Mouse (Mus musculus) liver, embryonic 14.5 days (tissue): ENCODE results near the gene Stx2. TPM values are rescaled to one million over a fixed set of nuclear protein-coding genes. Genes with fewer than 3 reads are reported as not detected.

ENCODE experiments used
- ATAC-seq: fragments of 200-750 bp; cut with Nextera tagmentation; 2 replicates; pipeline ENCODE4 v1.8.0; 2017; ENCODE audit warnings: moderate number of reproducible peaks, mild to moderate bottlenecking, moderate library complexity; ENCODE audit not compliant: insufficient read depth
- DNase-seq, 3 experiments: peaks; one replicate each; pipeline ENCODE4 v3.0.0-alpha.2; 2012 to 2013; ENCODE audit warnings: low read depth in 3 of 3, low spot score in 3 of 3
- H3K27ac ChIP-seq: fragments of 300-500 bp; sonication (generic); 2 replicates; pipeline ENCODE4 v1.5.1; 2014; ENCODE audit warnings: moderate library complexity, mild to moderate bottlenecking, control low read depth, inconsistent platforms
- H3K27me3 ChIP-seq: fragments of 300-500 bp; sonication (generic); 2 replicates; pipeline ENCODE4 v1.6.1; 2014; ENCODE audit warnings: mild to moderate bottlenecking, low read length, moderate library complexity; ENCODE audit not compliant: control insufficient read depth, insufficient read depth
- H3K36me3 ChIP-seq: fragments of 300-500 bp; sonication (generic); replicated peaks from 2 replicates; pipeline ENCODE4 v1.6.1; 2014; ENCODE audit warnings: low read depth; ENCODE audit not compliant: control insufficient read depth, insufficient read depth
- H3K4me1 ChIP-seq, 2 experiments: fragments of 200-500 bp in 1 of 2; fragments of 300-500 bp in 1 of 2; sonication (generic) in 1 of 2; replicated peaks; 2 replicates each; pipeline ENCODE4 v1.6.1; 2012 to 2014; ENCODE audit warnings: antibody characterized with exemption in 1 of 2, inconsistent platforms in 1 of 2, low read length in 1 of 2; ENCODE audit not compliant: control insufficient read depth in 2 of 2, insufficient read depth in 2 of 2
- H3K4me2 ChIP-seq: fragments of 300-500 bp; sonication (generic); 2 replicates; pipeline ENCODE4 v1.6.1; 2014; ENCODE audit warnings: low read depth, mild to moderate bottlenecking, control low read depth, moderate library complexity
- H3K4me3 ChIP-seq, 2 experiments: fragments of 200-500 bp in 1 of 2; fragments of 300-500 bp in 1 of 2; sonication (generic) in 1 of 2; 2 replicates each; pipeline ENCODE4 v1.5.1; 2012 to 2014; ENCODE audit warnings: low read depth in 2 of 2, low read length in 2 of 2, mild to moderate bottlenecking in 2 of 2, control low read depth in 1 of 2, inconsistent platforms in 1 of 2, moderate library complexity in 1 of 2; ENCODE audit not compliant: insufficient read depth in 1 of 2
- H3K9ac ChIP-seq: fragments of 300-500 bp; sonication (generic); replicated peaks from 2 replicates; pipeline ENCODE4 v1.6.1; 2014; ENCODE audit warnings: mild to moderate bottlenecking, control low read depth, moderate library complexity
- H3K9me3 ChIP-seq: fragments of 300-500 bp; sonication (generic); 2 replicates; pipeline ENCODE4 v1.6.1; 2016; ENCODE audit warnings: low read length, mixed read lengths; ENCODE audit not compliant: control insufficient read depth
- CTCF ChIP-seq: IDR thresholded peaks from 2 replicates; pipeline ENCODE4 v1.5.1; 2016; ENCODE audit warnings: antibody characterized with exemption, low read depth, control low read depth
- EP300 ChIP-seq: IDR thresholded peaks from 2 replicates; pipeline ENCODE4 v1.6.1; 2016; ENCODE audit warnings: antibody characterized with exemption, low read depth
- WGBS: fragments of 180-500 bp; shearing (Covaris S2); extraction: QIAGEN DNeasy Blood & Tissue Kit; methylation state at CpG from one replicate; pipeline ENCODE4 v1.1.7; 2014; ENCODE audit not compliant: insufficient replicate concordance; 5-methylcytosine and 5-hydroxymethylcytosine counted together
- polyA plus RNA-seq, 2 experiments: library from polyadenylated mRNA; depleted of rRNA in 1 of 2; stranded (reverse) in 1 of 2; unstranded in 1 of 2; fragments of >200 nt; fragmentation: Nextera tagmentation in 1 of 2; extraction: Ambion mirVana in 1 of 2; gene quantifications; 2 replicates each; pipeline versions ENCODE4 v1.2.1 to v1.2.3; 2012 to 2014

The Stx2 gene
- polyA plus RNA-seq, 2 experiments, result 68.1 to 75.0 TPM

DNA sequence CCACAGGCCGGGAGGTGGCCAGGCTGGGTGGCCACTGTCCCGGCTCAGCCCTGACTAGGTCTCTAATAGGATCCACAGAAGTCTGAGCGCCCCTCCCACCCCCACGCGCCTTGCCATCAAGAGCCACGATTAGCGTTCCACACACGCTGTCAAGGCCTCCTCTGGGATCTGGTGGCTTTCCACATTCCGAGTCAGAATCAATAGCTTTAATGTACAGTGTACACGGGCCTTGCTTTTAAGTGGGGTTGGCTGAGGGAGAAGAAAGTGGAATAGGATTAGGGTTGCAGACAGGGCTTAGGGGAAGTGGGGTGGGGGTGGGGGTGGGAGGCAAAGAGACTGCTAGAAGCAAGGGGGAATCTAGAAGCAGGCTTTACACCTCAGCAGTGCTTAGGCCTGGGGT, 67.9 kb downstream of the Stx2 start:
- Histone ChIP-seq H3K27me3 (no peaks in the 10 kb centered on the region), H3K36me3 (no peaks in the 10 kb centered on the region), H3K9ac (no peak overlapping the region), H3K9me3 (no peaks in the 10 kb centered on the region), H3K4me2 (no peak overlapping the region), H3K4me1 (no peaks in the 10 kb centered on the region), H3K27ac (no peak overlapping the region), H3K4me3 (no peak overlapping the region)
- TF ChIP-seq EP300 (no peak), CTCF (no peak)
- ATAC-seq (no peak), DNase-seq (no peak)
- WGBS, result 67% methylated on average over 10 of the region's 10 CpGs

DNA sequence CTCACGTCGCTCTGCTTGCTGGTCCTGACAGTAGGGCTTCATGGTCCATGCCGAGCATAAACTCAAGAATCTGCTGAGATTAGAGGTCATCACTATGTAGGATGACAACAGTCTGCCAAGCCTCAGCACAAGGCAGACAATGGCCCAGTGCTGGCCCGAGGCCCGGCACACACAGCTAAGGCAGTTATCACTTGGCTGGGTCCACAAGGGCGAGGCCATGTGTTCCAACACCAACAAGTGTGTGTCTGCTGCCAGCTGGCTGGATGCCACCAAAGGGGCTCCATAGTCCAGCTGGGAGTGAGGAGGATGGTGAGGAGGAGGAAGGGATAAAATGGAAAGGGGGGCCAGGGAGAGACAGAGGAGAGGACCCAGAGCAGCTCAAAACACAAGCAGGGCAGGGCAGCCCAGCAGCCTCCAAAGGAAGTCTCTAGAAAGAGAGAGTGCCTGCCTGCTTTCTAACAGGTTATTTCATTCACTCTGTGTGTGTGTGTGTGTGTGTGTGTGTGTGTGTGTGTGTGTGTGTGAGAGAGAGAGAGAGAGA, 72.9 kb downstream of the Stx2 start:
- no peak for ATAC-seq
- DNase-seq, result no peak
- Histone ChIP-seq H3K9me3 (no peaks in the 10 kb centered on the region), H3K27ac (no peak overlapping the region), H3K9ac (no peak overlapping the region), H3K4me2 (no peak overlapping the region), H3K4me1 (no peaks in the 10 kb centered on the region), H3K36me3 (no peaks in the 10 kb centered on the region), H3K4me3 (no peak overlapping the region), H3K27me3 (no peaks in the 10 kb centered on the region)
- WGBS, result 51% methylated on average over 6 of the region's 6 CpGs
- TF ChIP-seq EP300, result no peak
- no peak for TF ChIP-seq CTCF

Other genes with a start within 250 kb of the Stx2 start
- 0.01 and 0.04 TPM in 2 replicates for gene Rimbp2, start 55.1 kb downstream of the Stx2 start, polyA plus RNA-seq (2012; rRNA removed)
- not detected in 2 replicates for gene Rimbp2, start 55.1 kb downstream of the Stx2 start, polyA plus RNA-seq (2014; fragmentation: Nextera tagmentation; extraction: Ambion mirVana)
- 221 and 273 TPM in 2 replicates for gene Ran, start 11.5 kb upstream of the Stx2 start, polyA plus RNA-seq (2012; rRNA removed)
- 461 and 495 TPM in 2 replicates for gene Ran, start 11.5 kb upstream of the Stx2 start, polyA plus RNA-seq (2014; fragmentation: Nextera tagmentation; extraction: Ambion mirVana)
- gene Adgrd1, start 88.2 kb upstream of the Stx2 start, polyA plus RNA-seq (2012; rRNA removed), result 0.09 and 0.13 TPM in 2 replicates
- gene Adgrd1, start 88.2 kb upstream of the Stx2 start, polyA plus RNA-seq (2014; fragmentation: Nextera tagmentation; extraction: Ambion mirVana), result 0.09 and 0.14 TPM in 2 replicates